ENCODE assay signal across 13 mouse cellular contexts in the genomic region with DNA sequence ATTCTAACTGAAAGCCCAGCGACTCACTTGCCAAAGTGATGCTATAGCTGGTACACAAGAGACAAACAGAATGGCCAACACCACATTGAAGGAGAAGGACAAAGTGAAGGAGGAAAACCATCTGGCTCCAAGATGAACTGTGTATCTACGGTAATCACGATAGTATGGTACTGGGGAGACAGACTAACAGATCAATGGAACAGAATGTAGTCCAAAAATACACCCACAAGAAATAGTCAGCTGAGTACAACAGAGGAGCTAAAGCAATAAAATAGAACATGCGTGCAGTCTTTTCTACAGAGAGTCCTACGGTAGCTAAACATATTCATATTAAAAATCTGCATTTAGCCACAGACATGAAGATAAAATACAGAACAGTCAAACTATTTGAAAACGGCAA.
DNase-seq lines count a peak whose midpoint lies in the region.
"Had no signal": no experiment of that assay in that cellular context is flagged by ENCODE, and none has a peak within 500 bp of the region (broad histone marks: within the 10 kb centered on the region; RNA-seq: fewer than 3 reads in every experiment).

No protein-coding gene starts in this region.

- peak; percentile 44 for DNase-seq in layer of hippocampus, adult 9-11 months
- DNase-seq in layer of hippocampus, adult 11-12 months (ENCODE audit: low spot score): no peak
- DNase-seq: adrenal gland, adult 2 months; adrenal gland, adult 8-10 months; adrenal gland, postnatal 10 days; adrenal gland, postnatal 14 days; adrenal gland, postnatal 25 days; adrenal gland, postnatal 36 days; B cell, adult 2 months; cerebellum, adult 11 months; cerebellum, adult 11-12 months; cerebellum, adult 18-20 months; cerebellum, adult 2 months had no signal
